Mouse (Mus musculus) midbrain, embryonic 13.5 days (tissue): ENCODE data around the gene Rnf149. TPM values are rescaled to one million over a fixed set of nuclear protein-coding genes. Genes with fewer than 3 reads are reported as not detected.
"Not testable (repeated sequence)": the region's sequence is repeated elsewhere in the genome, so short reads cannot be mapped to it uniquely, and the experiment has no call there.

ENCODE experiments used
- ATAC-seq: fragments of 200-750 bp; cut with Nextera tagmentation; 2 replicates; pipeline ENCODE4 v1.8.0; 2017; ENCODE audit warnings: mild to moderate bottlenecking, moderate TSS enrichment, moderate library complexity
- H3K27ac ChIP-seq: fragments of 300-500 bp; sonication (generic); 2 replicates; pipeline ENCODE4 v1.5.1; 2015; ENCODE audit warnings: inconsistent platforms, mild to moderate bottlenecking, moderate library complexity
- H3K27me3 ChIP-seq: fragments of 300-500 bp; sonication (generic); 2 replicates; pipeline ENCODE4 v1.6.1; 2015; ENCODE audit warnings: mild to moderate bottlenecking, inconsistent platforms
- H3K36me3 ChIP-seq: fragments of 300-500 bp; sonication (generic); 2 replicates; pipeline ENCODE4 v1.6.1; 2015; ENCODE audit warnings: mild to moderate bottlenecking, inconsistent platforms
- H3K4me1 ChIP-seq: fragments of 300-500 bp; sonication (generic); replicated peaks from 2 replicates; pipeline ENCODE4 v1.6.1; 2015; ENCODE audit warnings: inconsistent platforms
- H3K4me2 ChIP-seq: fragments of 300-500 bp; sonication (generic); replicated peaks from 2 replicates; pipeline ENCODE4 v1.6.1; 2015; ENCODE audit warnings: moderate library complexity, mild to moderate bottlenecking, inconsistent platforms
- H3K4me3 ChIP-seq: fragments of 300-500 bp; sonication (generic); replicated peaks from 2 replicates; pipeline ENCODE4 v1.5.1; 2015; ENCODE audit warnings: mild to moderate bottlenecking, inconsistent platforms
- H3K9ac ChIP-seq: fragments of 300-500 bp; sonication (generic); replicated peaks from 2 replicates; pipeline ENCODE4 v1.6.1; 2015; ENCODE audit warnings: mild to moderate bottlenecking, inconsistent platforms
- H3K9me3 ChIP-seq: fragments of 300-500 bp; sonication (generic); 2 replicates; pipeline ENCODE4 v1.6.1; 2016; ENCODE audit warnings: mild to moderate bottlenecking, inconsistent platforms
- WGBS: fragments of 180-500 bp; shearing (Covaris S2); methylation state at CpG from one replicate; pipeline ENCODE4 v1.1.7; 2015; 5-methylcytosine and 5-hydroxymethylcytosine counted together
- polyA plus RNA-seq: library from polyadenylated mRNA; unstranded; fragments of >200 nt; fragmentation: Nextera tagmentation; extraction: Ambion mirVana; gene quantifications from 2 replicates; pipeline ENCODE4 v1.2.1, GENCODE M21; 2015

Gene Rnf149
- polyA plus RNA-seq, 1 experiment from 2014 or later = 23.1 TPM

DNA sequence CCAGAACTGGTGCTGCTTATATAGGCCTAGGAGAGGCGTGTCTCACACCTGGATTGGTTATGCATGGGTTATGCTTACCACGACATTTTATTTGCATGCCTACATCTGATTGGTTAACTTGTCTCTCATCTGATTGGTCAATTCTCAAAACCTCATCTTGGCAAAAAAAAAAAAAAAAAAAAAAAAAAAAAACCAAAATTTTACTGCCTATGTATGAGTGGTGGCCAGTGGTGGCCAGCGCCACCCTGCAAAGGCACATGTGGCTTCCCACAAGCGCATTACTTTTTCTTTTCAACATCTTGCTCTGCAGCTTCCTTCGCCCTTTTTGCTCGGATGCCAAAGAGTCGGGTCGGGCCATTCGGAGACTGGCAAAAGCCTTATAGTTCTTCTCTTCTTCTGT lies 19.9 kb upstream of the Rnf149 start:
- not testable (repeated sequence) for H3K27ac ChIP-seq

DNA sequence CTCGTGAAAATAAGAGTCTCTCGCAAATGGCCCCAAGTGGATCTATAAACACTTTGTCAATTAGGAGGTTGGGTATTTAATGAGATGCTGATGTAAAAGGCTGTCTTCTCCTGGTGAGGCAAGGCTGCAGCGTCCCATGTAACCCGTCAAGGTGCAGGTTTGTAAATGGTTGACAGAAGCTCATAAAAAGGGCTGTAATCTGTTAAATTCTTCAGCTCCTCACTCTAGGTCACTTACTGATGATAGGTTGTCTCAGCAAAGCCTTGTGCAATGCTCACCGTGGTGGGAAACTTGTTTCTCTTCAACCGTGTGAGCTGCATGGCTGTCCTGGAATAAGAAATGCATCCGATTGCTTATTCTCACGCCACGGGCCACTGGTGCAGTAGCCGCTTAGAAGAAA lies 16.6 kb upstream of the Rnf149 start:
- Histone ChIP-seq H3K9me3 (no peaks in the 10 kb centered on the region), H3K27me3 (no peaks in the 10 kb centered on the region), H3K9ac (no peak overlapping the region), H3K4me3 (no peak overlapping the region), H3K4me2 (no peak overlapping the region), H3K36me3 (no peaks in the 10 kb centered on the region), H3K4me1 (no peaks in the 10 kb centered on the region), H3K27ac (no peak overlapping the region)
- ATAC-seq = no peak
- WGBS = 83% methylated on average over 10 of the region's 10 CpGs

More for the DNA sequence above, 19.9 kb upstream of the Rnf149 start:
- H3K4me2 ChIP-seq, H3K9me3 ChIP-seq, H3K36me3 ChIP-seq, H3K4me1 ChIP-seq, ATAC-seq, H3K27me3 ChIP-seq, H3K4me3 ChIP-seq, H3K9ac ChIP-seq: not testable (repeated sequence)
- 94% methylated on average over 9 of the region's 9 CpGs for WGBS

- 80% methylated on average over 4 of the region's 4 CpGs for WGBS
- Histone ChIP-seq H3K4me2 (no peak overlapping the region), H3K4me3 (no peak overlapping the region), H3K9me3 (no peaks in the 10 kb centered on the region), H3K4me1 (no peaks in the 10 kb centered on the region), H3K36me3 (no peaks in the 10 kb centered on the region), H3K27ac (no peak overlapping the region), H3K9ac (no peak overlapping the region), H3K27me3 (no peaks in the 10 kb centered on the region)
- ATAC-seq = no peak
Observed at GRCm38 (mm10) chr1:39592090-39592489, 14.9 kb upstream of the Rnf149 start.

- H3K4me3 ChIP-seq, H3K4me2 ChIP-seq, H3K4me1 ChIP-seq, ATAC-seq, H3K27ac ChIP-seq, H3K27me3 ChIP-seq, H3K36me3 ChIP-seq, H3K9me3 ChIP-seq, H3K9ac ChIP-seq: not testable (repeated sequence)
- WGBS = 79% methylated on average over 1 of the region's 1 CpGs
Observed at GRCm38 (mm10) chr1:39591557-39591956, 14.4 kb upstream of the Rnf149 start.

DNA sequence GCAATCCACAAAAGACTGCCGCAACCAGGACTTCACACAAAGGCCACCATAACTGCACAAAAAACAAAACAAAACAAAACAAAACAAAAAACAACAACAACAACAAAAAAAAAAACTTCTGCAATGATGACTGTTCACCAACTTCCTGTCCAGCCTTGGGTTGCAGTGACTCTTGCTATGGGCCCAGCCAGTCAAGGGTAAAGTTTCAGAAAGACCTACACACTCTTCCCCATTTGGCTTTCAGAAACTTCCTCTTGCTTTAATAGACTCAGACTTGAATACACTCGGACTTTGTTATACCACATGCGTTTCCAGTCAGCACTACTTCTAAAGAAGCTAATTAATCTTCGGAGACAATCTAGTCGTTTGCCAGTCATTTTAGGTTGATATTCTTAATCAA lies 13.0 kb upstream of the Rnf149 start:
- Histone ChIP-seq H3K4me3 (no peak overlapping the region), H3K9ac (no peak overlapping the region), H3K4me1 (no peaks in the 10 kb centered on the region), H3K27ac (no peak overlapping the region), H3K9me3 (no peaks in the 10 kb centered on the region), H3K36me3 (no peaks in the 10 kb centered on the region), H3K4me2 (no peak overlapping the region), H3K27me3 (no peaks in the 10 kb centered on the region)
- ATAC-seq = no peak
- WGBS = 91% methylated on average over 5 of the region's 5 CpGs

DNA sequence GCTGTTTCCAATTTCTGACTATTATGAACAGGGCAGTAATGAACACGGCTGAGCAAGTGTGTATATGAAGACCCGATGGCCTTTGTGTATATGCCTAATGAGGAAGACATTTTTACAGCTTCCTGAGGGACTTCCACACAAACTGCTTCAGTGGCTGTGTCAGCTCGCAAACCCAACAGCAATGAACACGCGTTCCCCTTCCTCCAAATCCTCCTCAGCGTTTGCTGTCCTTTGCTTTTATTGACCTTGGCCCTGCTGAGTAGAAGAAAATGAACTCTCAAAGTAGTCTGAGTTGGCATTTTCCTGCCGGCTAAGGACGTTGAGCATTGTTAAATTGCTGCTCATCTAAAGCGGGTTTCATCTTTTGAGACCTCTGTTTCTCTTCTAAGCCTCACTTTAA lies 8.2 kb upstream of the Rnf149 start:
- no peak for ATAC-seq

DNA sequence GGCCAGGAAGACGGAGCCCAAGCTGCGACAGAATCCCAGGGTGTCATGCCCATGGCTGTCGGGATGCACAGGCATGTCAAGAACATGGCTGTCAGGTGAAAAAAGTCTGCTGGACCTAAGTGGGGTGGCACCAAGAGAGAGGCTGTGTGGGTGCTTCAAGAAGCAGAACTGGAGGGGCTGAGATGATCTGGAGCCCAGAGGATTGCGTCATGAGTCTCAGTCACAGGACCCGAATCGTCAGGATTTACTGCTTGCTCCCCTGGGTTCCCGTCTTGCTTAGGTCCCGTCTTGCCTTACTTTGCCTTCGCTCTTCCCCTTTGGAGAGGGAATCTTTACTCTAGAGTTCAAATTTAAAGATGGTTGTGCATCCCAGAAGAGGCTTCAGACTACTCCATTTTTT lies 6.0 kb upstream of the Rnf149 start:
- Histone ChIP-seq H3K4me2 (no peak overlapping the region), H3K27me3 (no peaks in the 10 kb centered on the region), H3K27ac (no peak overlapping the region), H3K4me1 (no peaks in the 10 kb centered on the region), H3K36me3 (no peaks in the 10 kb centered on the region), H3K9me3 (no peaks in the 10 kb centered on the region), H3K4me3 (no peak overlapping the region), H3K9ac (no peak overlapping the region)
- no peak for ATAC-seq
- 97% methylated on average over 9 of the region's 9 CpGs for WGBS

More for the DNA sequence above, 8.2 kb upstream of the Rnf149 start:
- WGBS = 89% methylated on average over 9 of the region's 9 CpGs
- H3K4me1 ChIP-seq = no peaks in the 10 kb centered on the region
- H3K27ac ChIP-seq = no peak overlapping the region
- no peak overlapping the region for H3K4me2 ChIP-seq
- H3K27me3 ChIP-seq = no peaks in the 10 kb centered on the region
- H3K9me3 ChIP-seq = no peaks in the 10 kb centered on the region
- H3K4me3 ChIP-seq = no peak overlapping the region
- no peak overlapping the region for H3K9ac ChIP-seq
- no peaks in the 10 kb centered on the region for H3K36me3 ChIP-seq

GRCm38 (mm10) chr1:39581215-39581614 lies 4.0 kb upstream of the Rnf149 start:
- no peak for ATAC-seq

GRCm38 (mm10) chr1:39579139-39579538 lies 1.9 kb upstream of the Rnf149 start:
- Histone ChIP-seq H3K4me1 (peaks cover 24% of the 10 kb centered on the region), H3K27ac (no peak overlapping the region), H3K4me2 (no peak overlapping the region), H3K9me3 (no peaks in the 10 kb centered on the region), H3K4me3 (no peak overlapping the region), H3K27me3 (no peaks in the 10 kb centered on the region), H3K9ac (no peak overlapping the region), H3K36me3 (no peaks in the 10 kb centered on the region)
- ATAC-seq = no peak
- WGBS = 86% methylated on average over 6 of the region's 6 CpGs

More at GRCm38 (mm10) chr1:39581215-39581614, 4.0 kb upstream of the Rnf149 start:
- Histone ChIP-seq H3K4me3 (no peak overlapping the region), H3K27ac (no peak overlapping the region), H3K4me2 (no peak overlapping the region), H3K9ac (no peak overlapping the region), H3K27me3 (no peaks in the 10 kb centered on the region), H3K36me3 (no peaks in the 10 kb centered on the region), H3K4me1 (peaks cover 6% of the 10 kb centered on the region; the same call in 1 of the 2 replicates), H3K9me3 (no peaks in the 10 kb centered on the region)
- WGBS = 83% methylated on average over 2 of the region's 3 CpGs

- H3K27me3 ChIP-seq = no peaks in the 10 kb centered on the region
- H3K4me1 ChIP-seq = peaks cover 26% of the 10 kb centered on the region
- no peak overlapping the region for H3K4me3 ChIP-seq
- no peak overlapping the region for H3K4me2 ChIP-seq
- no peak for ATAC-seq
- no peak overlapping the region for H3K27ac ChIP-seq
- H3K9me3 ChIP-seq = no peaks in the 10 kb centered on the region
- 91% methylated on average over 5 of the region's 5 CpGs for WGBS
- no peaks in the 10 kb centered on the region for H3K36me3 ChIP-seq
- no peak overlapping the region for H3K9ac ChIP-seq
Observed at GRCm38 (mm10) chr1:39578446-39578845, 1.2 kb upstream of the Rnf149 start.

DNA sequence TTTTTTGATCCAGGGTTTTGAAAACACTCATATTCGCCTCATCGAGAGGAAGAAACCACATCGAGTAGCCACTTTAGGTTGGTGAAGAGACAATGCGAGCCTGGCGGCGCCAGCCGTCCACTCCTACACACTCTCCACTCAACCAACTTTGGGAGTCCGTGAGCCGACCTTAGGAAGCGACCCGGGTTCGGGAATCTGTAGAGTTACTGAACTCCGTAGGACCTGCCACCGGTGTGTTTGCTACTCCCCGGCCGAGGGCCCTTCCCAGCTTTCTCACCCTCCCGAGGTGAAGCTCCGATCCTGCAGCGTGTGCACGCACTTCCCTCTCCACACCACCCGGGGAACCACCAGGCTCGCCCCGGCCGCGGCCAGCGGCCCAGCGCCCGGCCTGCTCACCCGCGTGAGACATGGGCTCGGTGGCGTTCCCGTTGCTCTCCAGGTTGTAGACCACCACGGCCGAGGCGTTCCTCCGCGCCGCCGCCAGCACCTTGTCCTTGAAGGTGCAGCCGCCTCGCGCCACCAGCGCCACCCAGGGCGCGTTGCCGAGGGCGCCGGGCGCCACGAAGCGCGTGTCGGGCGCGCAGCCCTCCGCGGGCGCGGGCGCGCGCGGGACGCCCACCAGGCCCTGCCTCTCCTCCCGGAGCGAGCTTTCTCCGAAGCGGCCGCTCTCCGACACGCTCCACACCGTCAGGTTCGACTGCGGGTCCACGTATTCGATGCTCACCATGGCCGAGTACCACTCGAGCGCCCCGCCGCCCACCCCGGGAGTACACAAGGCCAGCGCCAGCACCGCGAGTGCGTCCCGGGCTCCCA lies 568 bp downstream of the Rnf149 start:
- peak overlapping the region; percentile 98 for H3K27ac ChIP-seq
- peak; percentile 92 for ATAC-seq
- H3K27me3 ChIP-seq = no peaks in the 10 kb centered on the region
- no peaks in the 10 kb centered on the region for H3K9me3 ChIP-seq
- H3K9ac ChIP-seq = peak overlapping the region; percentile 91
- WGBS = under 1% methylated on average over 86 of the region's 88 CpGs
- peak overlapping the region; percentile 89 for H3K4me3 ChIP-seq
- H3K4me1 ChIP-seq = peaks cover 26% of the 10 kb centered on the region
- H3K4me2 ChIP-seq = peak overlapping the region; percentile 77
- no peaks in the 10 kb centered on the region for H3K36me3 ChIP-seq

DNA sequence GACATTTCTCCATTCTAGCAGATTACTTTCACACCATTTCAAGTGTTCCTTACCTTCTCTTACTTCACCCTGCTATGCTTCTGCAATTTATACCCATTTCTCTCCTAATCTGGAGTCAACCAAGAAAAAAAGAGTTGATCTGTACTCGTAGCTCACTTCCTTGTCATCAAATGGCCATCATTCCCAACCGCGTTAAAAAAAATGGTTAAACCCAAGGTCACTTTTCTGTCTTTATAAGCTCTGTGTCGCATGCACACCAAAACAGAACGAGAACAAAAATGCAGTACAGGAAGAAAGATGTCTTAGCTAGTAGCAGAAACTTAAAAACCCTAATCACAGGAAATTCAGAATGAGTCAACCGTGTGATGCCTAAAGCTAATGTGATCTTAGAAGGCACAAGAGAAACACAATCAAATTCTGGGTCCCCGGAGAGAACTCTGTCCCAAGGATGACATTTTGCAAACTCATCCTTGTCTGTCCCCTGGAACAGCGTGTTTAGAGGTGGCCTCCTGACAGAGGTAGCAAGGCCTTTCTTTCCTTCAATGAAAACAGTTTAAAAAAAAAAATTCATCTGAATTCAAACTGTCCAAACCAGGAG lies 1.3 kb downstream of the Rnf149 start:
- Histone ChIP-seq H3K27ac (peak overlapping the region; percentile 98; the same call in 1 of the 2 replicates), H3K4me2 (peak overlapping the region; percentile 77), H3K27me3 (no peaks in the 10 kb centered on the region), H3K4me3 (peak overlapping the region; percentile 89), H3K36me3 (no peaks in the 10 kb centered on the region), H3K9me3 (no peaks in the 10 kb centered on the region), H3K4me1 (peaks cover 26% of the 10 kb centered on the region), H3K9ac (peak overlapping the region; percentile 91)
- no peak for ATAC-seq
- WGBS = 22% methylated on average over 8 of the region's 8 CpGs
